Mouse (Mus musculus): Measurements from ENCODE around the gene Wdr59. TPM values are rescaled to one million over a fixed set of nuclear protein-coding genes. Genes with fewer than 3 reads are reported as not detected.

The Wdr59 gene
- 5.4 and 6.8 TPM in 2 replicates for polyA plus RNA-seq (2014; fragmentation: Nextera tagmentation; extraction: Ambion mirVana)

DNA sequence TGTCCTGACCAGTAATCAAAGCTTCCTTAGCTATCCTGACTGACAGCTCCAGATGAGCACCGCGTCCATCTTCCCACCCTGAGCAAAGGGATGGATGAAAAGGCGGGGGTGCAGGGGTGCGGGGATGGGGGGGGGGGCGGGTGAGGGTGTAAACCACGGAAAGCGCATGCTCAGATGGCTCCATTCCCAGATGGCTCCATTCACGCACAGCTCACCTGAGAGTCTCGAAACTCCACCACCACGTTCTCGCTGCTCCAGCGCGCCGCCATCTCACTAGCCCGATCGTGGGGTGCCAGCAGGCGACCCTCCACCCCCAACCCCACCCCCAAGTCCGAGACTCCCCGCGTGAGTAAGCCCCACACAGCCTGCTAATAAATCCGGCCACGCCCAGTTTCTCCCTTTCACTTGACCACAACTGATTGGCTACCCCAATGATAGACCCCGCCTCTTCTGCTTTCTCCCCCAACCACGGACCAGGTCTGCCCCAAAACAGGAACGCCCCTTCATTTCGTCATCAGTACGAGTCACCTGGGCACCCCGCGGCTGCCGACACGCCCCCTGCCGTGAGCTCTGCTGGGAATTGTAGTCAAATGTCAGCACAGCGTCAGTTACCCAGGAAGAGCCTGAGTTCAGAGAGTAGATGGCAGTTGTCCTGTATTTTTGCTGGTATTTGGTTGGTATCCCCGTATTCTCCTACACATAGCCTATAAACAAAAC, at the start of gene Wdr59:
Wdr59 (minus strand) TSS at position 380 of the 717 bp plus-strand sequence.
- ATAC-seq (ENCODE audit: insufficient number of reproducible peaks, insufficient read depth, low FRiP score, low read depth): peak; percentile 100
- H3K27ac ChIP-seq (ENCODE audit: low read length): peak within 1 kb of the TSS; percentile 27; the same call in 1 of the 2 replicates

DNA sequence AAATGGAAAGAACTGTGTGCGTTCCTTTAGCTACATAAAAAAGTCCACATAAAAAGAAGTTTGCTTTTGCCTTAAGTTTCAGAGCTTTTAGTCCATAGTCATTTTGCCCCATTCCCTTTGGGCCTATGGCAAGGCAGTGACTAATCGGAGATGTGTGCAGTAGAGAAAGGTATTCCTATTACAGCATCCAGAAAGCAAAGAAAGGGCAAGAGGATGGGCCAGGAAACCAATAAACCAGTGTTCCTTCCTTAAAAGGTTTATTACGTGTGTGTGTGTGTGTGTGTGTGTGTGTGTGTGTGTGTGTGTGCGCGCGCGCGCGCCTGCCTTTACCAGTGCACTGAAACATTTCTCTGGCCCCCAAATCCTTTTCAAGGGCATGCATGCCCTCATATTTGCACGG, 49.8 kb upstream of the Wdr59 start:
- Histone ChIP-seq H3K36me3 (ENCODE audit: control insufficient read depth, insufficient read depth, low read length) (no peaks in the 10 kb centered on the region), H3K9ac (replicated peaks; ENCODE audit: low read depth, low read length) (no peak overlapping the region), H3K4me3 (ENCODE audit: low read depth, low read length) (no peak overlapping the region), H3K4me1 (ENCODE audit: control insufficient read depth, insufficient read depth, low read length) (peaks cover 21% of the 10 kb centered on the region; the same call in 1 of the 2 replicates), H3K27ac (ENCODE audit: low read length) (no peak overlapping the region), H3K9me3 (ENCODE audit: control insufficient read depth, low read depth, low read length) (no peaks in the 10 kb centered on the region), H3K27me3 (ENCODE audit: control insufficient read depth, insufficient read depth, low read length) (no peaks in the 10 kb centered on the region), H3K4me2 (replicated peaks; ENCODE audit: low read depth, low read length) (no peak overlapping the region)
- no peak for ATAC-seq (ENCODE audit: insufficient number of reproducible peaks, insufficient read depth, low FRiP score, low read depth)
- 84% methylated on average over 10 of the region's 10 CpGs for WGBS

More for the DNA sequence above, at the start of gene Wdr59:
- H3K36me3 ChIP-seq (ENCODE audit: control insufficient read depth, insufficient read depth, low read length): no peaks in the 10 kb centered on the region
- H3K4me1 ChIP-seq (ENCODE audit: control insufficient read depth, insufficient read depth, low read length): peaks cover 7% of the 10 kb centered on the region; the same call in 1 of the 2 replicates
- H3K9me3 ChIP-seq (ENCODE audit: control insufficient read depth, low read depth, low read length): no peaks in the 10 kb centered on the region
- under 1% methylated on average over 34 of the region's 34 CpGs for WGBS
- peak within 1 kb of the TSS; percentile 36; the same call in 1 of the 2 replicates for H3K9ac ChIP-seq (replicated peaks; ENCODE audit: low read depth, low read length)
- no peaks in the 10 kb centered on the region for H3K27me3 ChIP-seq (ENCODE audit: control insufficient read depth, insufficient read depth, low read length)
- H3K4me2 ChIP-seq (replicated peaks; ENCODE audit: low read depth, low read length): peak within 1 kb of the TSS; percentile 69
- peak within 1 kb of the TSS; percentile 63 for H3K4me3 ChIP-seq (ENCODE audit: low read depth, low read length)

DNA sequence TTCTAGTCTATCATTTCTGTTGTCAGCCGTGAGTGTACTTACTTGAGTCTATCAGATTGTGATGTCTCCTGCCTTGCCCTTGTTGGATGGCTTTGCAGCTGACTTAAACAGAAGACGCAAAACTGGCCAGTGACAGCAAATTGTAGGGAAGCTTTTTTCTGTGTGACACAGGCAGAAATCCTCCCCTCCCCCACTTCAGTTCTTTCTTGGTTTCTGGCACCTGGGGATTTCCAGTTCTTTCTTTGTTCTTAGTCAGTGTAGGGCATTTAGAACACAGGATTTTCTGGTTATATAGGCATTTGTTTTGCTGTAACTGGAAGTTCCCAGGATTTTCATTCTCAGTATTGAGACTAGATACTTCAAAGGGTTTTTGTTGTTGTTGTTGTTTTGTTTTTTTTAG, 48.5 kb upstream of the Wdr59 start:
- peaks cover 15% of the 10 kb centered on the region; the same call in 1 of the 2 replicates for H3K4me1 ChIP-seq (ENCODE audit: control insufficient read depth, insufficient read depth, low read length)
- H3K36me3 ChIP-seq (ENCODE audit: control insufficient read depth, insufficient read depth, low read length): no peaks in the 10 kb centered on the region
- H3K27ac ChIP-seq (ENCODE audit: low read length): no peak overlapping the region
- no peak overlapping the region for H3K4me2 ChIP-seq (replicated peaks; ENCODE audit: low read depth, low read length)
- H3K4me3 ChIP-seq (ENCODE audit: low read depth, low read length): no peak overlapping the region
- no peaks in the 10 kb centered on the region for H3K27me3 ChIP-seq (ENCODE audit: control insufficient read depth, insufficient read depth, low read length)
- H3K9ac ChIP-seq (replicated peaks; ENCODE audit: low read depth, low read length): no peak overlapping the region
- WGBS: 69% methylated on average over 2 of the region's 2 CpGs
- no peaks in the 10 kb centered on the region for H3K9me3 ChIP-seq (ENCODE audit: control insufficient read depth, low read depth, low read length)
- no peak for ATAC-seq (ENCODE audit: insufficient number of reproducible peaks, insufficient read depth, low FRiP score, low read depth)

DNA sequence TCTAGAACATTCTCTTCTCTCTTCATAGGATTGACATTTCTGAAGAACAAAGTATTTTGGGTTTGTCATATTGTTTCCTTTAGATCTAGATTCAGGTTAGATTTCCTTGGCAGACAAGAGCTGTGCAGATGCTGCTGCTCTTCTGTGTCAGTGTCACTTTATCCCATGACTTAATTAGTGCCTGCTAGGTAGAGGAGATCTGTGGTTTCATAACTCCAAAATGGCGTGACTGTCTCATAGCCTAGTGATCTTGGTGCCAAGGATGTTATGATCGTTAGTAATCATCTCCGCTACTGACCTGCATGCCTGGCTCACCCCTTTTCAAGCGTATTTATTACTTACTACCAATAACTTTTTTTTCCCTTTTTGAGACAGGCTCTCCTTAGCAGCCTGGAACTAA, 48.0 kb upstream of the Wdr59 start:
- H3K27me3 ChIP-seq (ENCODE audit: control insufficient read depth, insufficient read depth, low read length): no peaks in the 10 kb centered on the region
- H3K9ac ChIP-seq (replicated peaks; ENCODE audit: low read depth, low read length): no peak overlapping the region
- ATAC-seq (ENCODE audit: insufficient number of reproducible peaks, insufficient read depth, low FRiP score, low read depth): no peak
- no peak overlapping the region for H3K4me2 ChIP-seq (replicated peaks; ENCODE audit: low read depth, low read length)
- H3K9me3 ChIP-seq (ENCODE audit: control insufficient read depth, low read depth, low read length): no peaks in the 10 kb centered on the region
- 88% methylated on average over 4 of the region's 4 CpGs for WGBS
- H3K4me3 ChIP-seq (ENCODE audit: low read depth, low read length): no peak overlapping the region
- peaks cover 18% of the 10 kb centered on the region; the same call in 1 of the 2 replicates for H3K4me1 ChIP-seq (ENCODE audit: control insufficient read depth, insufficient read depth, low read length)
- no peak overlapping the region for H3K27ac ChIP-seq (ENCODE audit: low read length)
- H3K36me3 ChIP-seq (ENCODE audit: control insufficient read depth, insufficient read depth, low read length): no peaks in the 10 kb centered on the region

DNA sequence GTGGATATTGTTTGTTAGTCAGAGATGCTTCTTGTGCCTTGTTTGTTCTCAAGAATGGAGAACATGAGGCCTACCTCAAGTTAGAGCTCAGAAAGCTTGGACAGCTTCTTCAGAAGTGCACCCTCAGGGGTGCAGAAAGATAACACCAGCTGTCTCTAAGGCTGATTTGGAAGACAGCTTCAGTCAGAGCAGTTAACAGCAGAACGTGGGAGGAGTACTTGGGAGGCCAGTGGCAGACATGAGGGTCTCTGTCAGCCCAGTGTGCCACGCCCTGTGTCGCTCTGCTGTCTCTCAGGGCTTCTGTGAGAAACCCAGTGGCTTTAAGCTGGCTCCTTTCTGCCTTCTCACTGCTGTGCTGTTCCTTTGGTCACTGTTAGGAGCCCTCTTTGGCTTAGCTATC, 46.1 kb upstream of the Wdr59 start:
- no peak overlapping the region for H3K9ac ChIP-seq (replicated peaks; ENCODE audit: low read depth, low read length)
- WGBS: 53% methylated on average over 3 of the region's 3 CpGs
- H3K4me2 ChIP-seq (replicated peaks; ENCODE audit: low read depth, low read length): no peak overlapping the region
- ATAC-seq (ENCODE audit: insufficient number of reproducible peaks, insufficient read depth, low FRiP score, low read depth): peak; percentile 4; the same call in 1 of the 2 replicates
- no peak overlapping the region for H3K27ac ChIP-seq (ENCODE audit: low read length)
- no peak overlapping the region for H3K4me3 ChIP-seq (ENCODE audit: low read depth, low read length)
- H3K36me3 ChIP-seq (ENCODE audit: control insufficient read depth, insufficient read depth, low read length): no peaks in the 10 kb centered on the region
- H3K9me3 ChIP-seq (ENCODE audit: control insufficient read depth, low read depth, low read length): no peaks in the 10 kb centered on the region
- H3K4me1 ChIP-seq (ENCODE audit: control insufficient read depth, insufficient read depth, low read length): peaks cover 18% of the 10 kb centered on the region; the same call in 1 of the 2 replicates
- no peaks in the 10 kb centered on the region for H3K27me3 ChIP-seq (ENCODE audit: control insufficient read depth, insufficient read depth, low read length)

DNA sequence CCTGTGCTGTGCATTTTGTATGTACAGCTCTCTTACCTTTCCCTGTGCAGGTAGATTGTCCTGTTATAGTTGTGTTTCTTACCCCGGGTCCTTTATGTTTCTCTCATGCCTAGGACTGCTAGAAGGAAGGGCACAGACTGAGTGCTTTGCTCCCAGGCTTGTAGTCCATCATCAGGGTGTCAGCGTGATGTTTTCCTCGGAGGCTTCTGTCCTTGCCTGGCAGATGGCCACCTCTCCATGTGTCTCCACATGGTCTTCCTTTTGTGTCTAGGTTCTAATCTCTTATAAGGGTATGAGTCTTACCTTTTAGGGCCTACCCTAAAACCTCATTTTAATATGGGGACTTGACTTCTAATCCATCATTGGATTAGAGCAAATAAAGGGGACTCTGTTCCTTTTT, 45.7 kb upstream of the Wdr59 start:
- Histone ChIP-seq H3K9ac (replicated peaks; ENCODE audit: low read depth, low read length) (no peak overlapping the region), H3K27me3 (ENCODE audit: control insufficient read depth, insufficient read depth, low read length) (no peaks in the 10 kb centered on the region), H3K4me1 (ENCODE audit: control insufficient read depth, insufficient read depth, low read length) (peaks cover 18% of the 10 kb centered on the region; the same call in 1 of the 2 replicates), H3K4me3 (ENCODE audit: low read depth, low read length) (no peak overlapping the region), H3K9me3 (ENCODE audit: control insufficient read depth, low read depth, low read length) (no peaks in the 10 kb centered on the region), H3K4me2 (replicated peaks; ENCODE audit: low read depth, low read length) (no peak overlapping the region), H3K36me3 (ENCODE audit: control insufficient read depth, insufficient read depth, low read length) (no peaks in the 10 kb centered on the region), H3K27ac (ENCODE audit: low read length) (no peak overlapping the region)
- 47% methylated on average over 3 of the region's 3 CpGs for WGBS
- no peak for ATAC-seq (ENCODE audit: insufficient number of reproducible peaks, insufficient read depth, low FRiP score, low read depth)

DNA sequence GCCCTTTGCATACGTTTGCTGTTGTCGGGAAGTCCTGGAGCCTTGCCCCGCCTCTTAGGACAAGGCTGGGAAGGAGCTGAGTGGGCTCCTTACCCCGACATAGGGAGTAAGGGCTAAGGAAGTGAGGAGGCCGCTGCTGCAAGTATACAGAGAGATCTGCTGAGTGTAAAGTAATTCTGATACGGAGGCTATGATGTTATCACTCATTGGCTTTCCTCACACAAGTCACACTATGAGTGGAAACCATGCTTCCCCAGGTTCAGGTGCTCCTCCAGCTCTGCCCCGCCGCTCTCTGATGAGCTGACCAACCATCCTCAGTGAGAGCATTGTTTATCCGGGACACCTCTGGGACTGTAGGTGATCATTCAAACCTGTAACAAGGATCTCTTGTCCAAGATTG, 44.4 kb upstream of the Wdr59 start:
- Histone ChIP-seq H3K4me3 (ENCODE audit: low read depth, low read length) (no peak overlapping the region), H3K27ac (ENCODE audit: low read length) (no peak overlapping the region), H3K36me3 (ENCODE audit: control insufficient read depth, insufficient read depth, low read length) (no peaks in the 10 kb centered on the region), H3K27me3 (ENCODE audit: control insufficient read depth, insufficient read depth, low read length) (no peaks in the 10 kb centered on the region), H3K4me2 (replicated peaks; ENCODE audit: low read depth, low read length) (no peak overlapping the region), H3K9me3 (ENCODE audit: control insufficient read depth, low read depth, low read length) (no peaks in the 10 kb centered on the region), H3K9ac (replicated peaks; ENCODE audit: low read depth, low read length) (no peak overlapping the region), H3K4me1 (ENCODE audit: control insufficient read depth, insufficient read depth, low read length) (peaks cover 18% of the 10 kb centered on the region; the same call in 1 of the 2 replicates)
- no peak for ATAC-seq (ENCODE audit: insufficient number of reproducible peaks, insufficient read depth, low FRiP score, low read depth)
- 57% methylated on average over 9 of the region's 9 CpGs for WGBS

DNA sequence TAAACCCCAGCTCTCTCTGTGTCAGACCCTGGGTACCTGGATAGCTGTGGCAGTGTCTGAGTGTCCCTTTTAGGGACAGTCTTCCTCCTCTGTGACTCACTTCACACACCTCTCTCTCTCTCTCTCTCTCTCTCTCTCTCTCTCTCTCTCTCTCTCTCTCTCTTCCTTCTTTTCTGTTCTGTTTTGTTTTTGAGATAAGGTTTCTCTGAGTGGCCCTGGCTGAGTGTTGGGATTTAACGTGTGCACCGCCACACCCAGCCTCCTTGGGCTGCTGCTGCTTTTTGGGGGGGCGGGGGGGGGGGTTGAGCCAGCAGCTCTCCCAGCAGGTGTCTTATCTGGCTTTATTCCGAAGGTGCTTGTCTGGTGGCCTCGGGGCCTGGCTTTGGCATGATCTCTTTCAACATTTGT, 43.9 kb upstream of the Wdr59 start:
- no peaks in the 10 kb centered on the region for H3K36me3 ChIP-seq (ENCODE audit: control insufficient read depth, insufficient read depth, low read length)
- H3K4me1 ChIP-seq (ENCODE audit: control insufficient read depth, insufficient read depth, low read length): peaks cover 18% of the 10 kb centered on the region; the same call in 1 of the 2 replicates
- 0 out of 2 replicates have a peak, but pooled peaks have one; percentile 28 for ATAC-seq (ENCODE audit: insufficient number of reproducible peaks, insufficient read depth, low FRiP score, low read depth)
- no peak overlapping the region for H3K9ac ChIP-seq (replicated peaks; ENCODE audit: low read depth, low read length)
- H3K27me3 ChIP-seq (ENCODE audit: control insufficient read depth, insufficient read depth, low read length): no peaks in the 10 kb centered on the region
- no peaks in the 10 kb centered on the region for H3K9me3 ChIP-seq (ENCODE audit: control insufficient read depth, low read depth, low read length)
- no peak overlapping the region for H3K4me3 ChIP-seq (ENCODE audit: low read depth, low read length)
- H3K27ac ChIP-seq (ENCODE audit: low read length): no peak overlapping the region
- no peak overlapping the region for H3K4me2 ChIP-seq (replicated peaks; ENCODE audit: low read depth, low read length)
- 49% methylated on average over 5 of the region's 5 CpGs for WGBS

All from stomach, embryonic 14.5 days (tissue).